Mouse (Mus musculus) G1E (cell line): Measurements from ENCODE around the gene Kif28.

Experiments used
- CTCF ChIP-seq: IDR thresholded peaks from 2 replicates; pipeline ENCODE4 v1.5.1; 2012; ENCODE audit warnings: low read depth, low read length, inconsistent platforms, mixed read lengths
- GATA1 ChIP-seq: IDR thresholded peaks from 2 replicates; pipeline ENCODE4 v1.6.1; 2012; ENCODE audit warnings: borderline replicate concordance, low read length, inconsistent platforms, mixed read lengths

DNA sequence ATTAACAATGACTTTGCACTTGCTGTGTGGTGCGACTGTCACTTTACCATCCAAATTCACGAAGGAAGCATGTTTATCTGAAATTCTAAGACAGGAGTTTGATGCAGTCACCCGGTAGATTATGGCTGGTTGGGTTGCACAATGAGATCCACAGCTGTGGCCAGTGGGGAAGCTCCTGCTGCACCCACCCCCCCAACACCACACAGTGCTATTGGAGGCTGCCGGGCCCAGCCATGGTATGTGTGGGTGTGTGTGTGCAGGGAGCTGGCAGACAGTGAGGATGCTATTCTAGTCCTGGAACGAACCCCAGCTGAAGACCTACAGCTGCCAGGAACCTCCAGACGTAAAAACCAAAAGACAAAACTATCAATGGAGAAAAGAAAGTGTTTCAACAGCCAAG lies 35.7 kb downstream of the Kif28 start:
- TF ChIP-seq CTCF = no peak
- no peak for TF ChIP-seq GATA1
